Mouse (Mus musculus): ENCODE data around the gene Arhgap30.

- TF ChIP-seq POLR2A (IDR thresholded peaks at IDR 0.05; ENCODE audit: control insufficient read depth, extremely low read depth, insufficient read depth, low read length, poor library complexity) (no peak), CTCF (IDR thresholded peaks at IDR 0.05; ENCODE audit: borderline replicate concordance, control insufficient read depth, extremely low read depth, insufficient read depth, low read length, poor library complexity) (no peak)
These were observed 18.8 kb upstream of the Arhgap30 start, which contains the start of gene Nectin4 for GRCm38 (mm10) chr1:171369845-171370556.
